Mouse (Mus musculus) C2C12 (cell line): Measurements from ENCODE around the gene Cog8. TPM values are rescaled to one million over a fixed set of nuclear protein-coding genes. Genes with fewer than 3 reads are reported as not detected.

Experiments used
- H3K27me3 ChIP-seq: one replicate; pipeline ENCODE4 v1.6.1; 2011; ENCODE audit not compliant: control insufficient read depth, insufficient read depth, insufficient read length
- H3K36me3 ChIP-seq: one replicate; pipeline ENCODE4 v1.6.1; 2011; ENCODE audit not compliant: control insufficient read depth, insufficient read depth
- H3K4me3 ChIP-seq: one replicate; pipeline ENCODE4 v1.5.1; 2011; ENCODE audit warnings: mild to moderate bottlenecking, control low read depth; ENCODE audit not compliant: poor library complexity, insufficient read depth, severe bottlenecking
- H3K79me2 ChIP-seq: one replicate; pipeline ENCODE4 v1.6.1; 2011; ENCODE audit not compliant: control insufficient read depth, insufficient read depth
- H3K79me3 ChIP-seq: one replicate; pipeline ENCODE4 v1.6.1; 2011; ENCODE audit warnings: low read depth, control low read depth
- H3ac ChIP-seq: one replicate; pipeline ENCODE3; 2011; ENCODE audit warnings: low read depth; ENCODE audit not compliant: control insufficient read depth, insufficient read length
- CEBPB ChIP-seq: IDR thresholded peaks from one replicate; pipeline ENCODE4 v1.6.1; 2011; ENCODE audit warnings: low read depth, mild to moderate bottlenecking, control low read depth, moderate library complexity
- CTCF ChIP-seq: IDR thresholded peaks from one replicate; pipeline ENCODE4 v1.5.1; 2011; ENCODE audit not compliant: control insufficient read depth, insufficient read depth, insufficient read length
- FOSL1 ChIP-seq: IDR thresholded peaks from one replicate; pipeline ENCODE4 v1.8.0; 2011; ENCODE audit warnings: mild to moderate bottlenecking, low read length; ENCODE audit not compliant: poor library complexity, insufficient read depth, severe bottlenecking
- MAX ChIP-seq: IDR thresholded peaks from one replicate; pipeline ENCODE4 v1.6.1; 2011; ENCODE audit warnings: mild to moderate bottlenecking, control low read depth
- MYOD1 ChIP-seq: IDR thresholded peaks from one replicate; pipeline ENCODE4 v1.6.1; 2011; ENCODE audit warnings: low read depth; ENCODE audit not compliant: control insufficient read depth, insufficient read length
- MYOG ChIP-seq: IDR thresholded peaks from one replicate; pipeline ENCODE4 v1.6.1; 2011; ENCODE audit not compliant: control insufficient read depth, insufficient read length; ENCODE audit errors: extremely low read depth
- USF1 ChIP-seq: IDR thresholded peaks from one replicate; pipeline ENCODE4 v1.6.1; 2011; ENCODE audit warnings: low read depth, mild to moderate bottlenecking, control low read depth, moderate library complexity
- polyA plus RNA-seq: library from polyadenylated mRNA; unstranded; fragments of >200 nt; fragmentation: generic; extraction: Trizol; gene quantifications from one replicate; pipeline ENCODE4 v1.2.1, GENCODE M21; 2012; ENCODE audit warnings: missing spikeins

Gene Cog8
- polyA plus RNA-seq, 1 experiment, result 20.1 TPM

GRCm38 (mm10) chr8:107090531-107090930 is 34.0 kb upstream of the Cog8 start:
- peaks cover 93% of the 10 kb centered on the region for H3K79me2 ChIP-seq
- H3ac ChIP-seq, result no peak overlapping the region
- no peaks in the 10 kb centered on the region for H3K27me3 ChIP-seq
- no peak overlapping the region for H3K4me3 ChIP-seq
- H3K36me3 ChIP-seq, result peaks cover 46% of the 10 kb centered on the region
- H3K79me3 ChIP-seq, result peaks cover 71% of the 10 kb centered on the region
- TF ChIP-seq MYOD1, result no peak
- TF ChIP-seq MYOG, result no peak
- TF ChIP-seq FOSL1, result no peak
- no peak for TF ChIP-seq CEBPB
- TF ChIP-seq CTCF, result no peak
- TF ChIP-seq USF1, result no peak
- no peak for TF ChIP-seq MAX

- peaks cover 42% of the 10 kb centered on the region for H3K36me3 ChIP-seq
Measured at GRCm38 (mm10) chr8:107088526-107089063, 32.1 kb upstream of the Cog8 start.

GRCm38 (mm10) chr8:107086018-107086417 is 29.5 kb upstream of the Cog8 start:
- H3K4me3 ChIP-seq, result no peak overlapping the region
- peaks cover 46% of the 10 kb centered on the region for H3K36me3 ChIP-seq
- no peaks in the 10 kb centered on the region for H3K27me3 ChIP-seq
- no peak overlapping the region for H3ac ChIP-seq
- peaks cover 31% of the 10 kb centered on the region for H3K79me3 ChIP-seq
- TF ChIP-seq FOSL1 (no peak), CEBPB (no peak), MYOG (no peak), MYOD1 (no peak), CTCF (no peak), MAX (no peak), USF1 (no peak)
- H3K79me2 ChIP-seq, result peaks cover 52% of the 10 kb centered on the region

More at GRCm38 (mm10) chr8:107088526-107089063, 32.1 kb upstream of the Cog8 start:
- Histone ChIP-seq H3ac (no peak overlapping the region), H3K79me3 (peaks cover 53% of the 10 kb centered on the region), H3K79me2 (peaks cover 78% of the 10 kb centered on the region), H3K27me3 (no peaks in the 10 kb centered on the region), H3K4me3 (no peak overlapping the region)
- TF ChIP-seq USF1, result no peak
- no peak for TF ChIP-seq CEBPB
- TF ChIP-seq MYOG, result no peak
- no peak for TF ChIP-seq CTCF
- no peak for TF ChIP-seq MAX
- TF ChIP-seq FOSL1, result no peak
- no peak for TF ChIP-seq MYOD1

GRCm38 (mm10) chr8:107085358-107085757 is 28.9 kb upstream of the Cog8 start:
- H3K79me2 ChIP-seq, result peaks cover 46% of the 10 kb centered on the region
- no peak for TF ChIP-seq MYOD1
- TF ChIP-seq CTCF, result peak; percentile 31
- TF ChIP-seq FOSL1, result no peak
- peaks cover 24% of the 10 kb centered on the region for H3K79me3 ChIP-seq
- peaks cover 46% of the 10 kb centered on the region for H3K36me3 ChIP-seq
- no peak overlapping the region for H3ac ChIP-seq
- H3K27me3 ChIP-seq, result no peaks in the 10 kb centered on the region
- no peak overlapping the region for H3K4me3 ChIP-seq

GRCm38 (mm10) chr8:107076239-107076888 is 19.9 kb upstream of the Cog8 start:
- Histone ChIP-seq H3K27me3 (no peaks in the 10 kb centered on the region), H3ac (no peak overlapping the region), H3K79me2 (no peaks in the 10 kb centered on the region), H3K79me3 (no peaks in the 10 kb centered on the region), H3K36me3 (peaks cover 52% of the 10 kb centered on the region), H3K4me3 (no peak overlapping the region)
- TF ChIP-seq FOSL1 (no peak), MAX (no peak), CTCF (no peak), CEBPB (no peak), MYOD1 (no peak), MYOG (no peak), USF1 (no peak)

- H3ac ChIP-seq, result no peak overlapping the region
- no peaks in the 10 kb centered on the region for H3K27me3 ChIP-seq
- H3K36me3 ChIP-seq, result peaks cover 48% of the 10 kb centered on the region
- no peaks in the 10 kb centered on the region for H3K79me2 ChIP-seq
- H3K79me3 ChIP-seq, result no peaks in the 10 kb centered on the region
- no peak overlapping the region for H3K4me3 ChIP-seq
- TF ChIP-seq FOSL1 (no peak), USF1 (no peak), MYOG (no peak), CTCF (no peak), MAX (no peak), MYOD1 (no peak), CEBPB (no peak)
Measured at GRCm38 (mm10) chr8:107074128-107074527, 17.6 kb upstream of the Cog8 start.
